Mouse (Mus musculus) spleen, adult 12 weeks (tissue): ENCODE results near the gene Olfr904.
"Not testable (repeated sequence)": the region's sequence is repeated elsewhere in the genome, so short reads cannot be mapped to it uniquely, and the experiment has no call there.

Experiments used
- DNase-seq: peaks from one replicate; pipeline ENCODE4 v3.0.0; 2022; ENCODE audit warnings: low spot score

Olfr904 gene

GRCm38 (mm10) chr9:38462844-38463243 is at the start of gene Olfr904:
Gene Olfr904 (plus strand): TSS chr9:38463144.
- DNase-seq: no peak

- DNase-seq: not testable (repeated sequence)
Observed at GRCm38 (mm10) chr9:38413502-38413901, 49.4 kb upstream of the Olfr904 start.

DNA sequence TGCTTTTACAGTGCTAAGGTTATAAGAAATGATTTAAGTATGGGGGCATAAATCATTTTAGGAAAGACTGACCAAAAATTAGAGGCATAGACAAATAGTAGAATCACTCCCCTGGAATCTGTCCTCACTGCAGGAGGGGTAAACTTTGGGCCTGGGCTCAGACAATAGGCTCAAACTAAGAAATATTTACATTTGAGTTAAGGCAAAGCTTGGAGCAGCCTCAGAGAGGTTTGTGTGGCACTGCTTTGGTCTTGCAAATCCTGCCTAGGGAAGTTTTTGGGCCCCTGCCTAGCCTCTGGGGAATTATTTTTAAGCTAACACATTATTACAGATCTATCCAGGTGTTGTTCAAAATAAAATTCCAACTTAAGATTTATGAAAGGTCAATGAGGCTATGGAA is 39.1 kb upstream of the Olfr904 start:
- DNase-seq: no peak

DNA sequence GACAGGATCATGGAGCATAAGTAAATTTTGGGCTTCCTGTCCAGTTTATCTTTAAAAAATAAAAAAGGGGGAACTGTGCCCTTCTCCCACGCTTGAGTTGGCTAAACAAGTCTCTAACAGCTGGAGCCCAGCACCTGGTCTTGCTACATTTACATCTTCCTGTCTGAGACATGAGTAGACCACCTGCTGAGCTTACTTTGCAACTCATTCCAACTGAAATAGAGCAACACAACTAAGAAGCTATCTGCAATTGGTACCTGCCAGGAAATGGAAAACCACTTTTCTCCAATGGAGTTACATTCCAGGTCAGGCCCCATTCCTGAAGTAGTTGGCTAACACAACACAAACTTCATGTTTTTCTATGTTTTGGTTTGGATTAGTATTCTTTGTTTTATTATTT is 35.9 kb upstream of the Olfr904 start:
- no peak for DNase-seq

DNA sequence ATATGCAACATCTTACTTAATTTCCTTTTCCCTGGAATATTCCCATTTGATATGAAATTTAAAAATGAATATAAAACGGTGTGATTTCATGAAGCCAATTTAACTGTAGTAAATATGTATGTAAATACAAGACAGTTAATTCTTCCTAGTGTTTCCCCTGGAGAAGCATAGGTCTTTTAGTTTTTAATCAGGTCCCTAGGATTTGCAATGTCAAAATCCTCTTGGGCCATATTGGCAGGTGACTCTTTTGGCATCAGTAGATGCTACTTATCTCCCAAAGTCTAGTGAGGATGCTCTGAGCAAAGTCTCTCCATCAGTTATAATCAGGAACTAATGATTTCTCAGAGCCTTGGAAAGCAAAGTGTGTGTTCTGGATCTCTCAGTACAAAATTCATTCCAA is 33.8 kb upstream of the Olfr904 start, which contains the start of gene Olfr901:
TSS of gene Olfr901 (plus strand) at position 301 of the 400 bp plus-strand sequence.
- DNase-seq: no peak

DNA sequence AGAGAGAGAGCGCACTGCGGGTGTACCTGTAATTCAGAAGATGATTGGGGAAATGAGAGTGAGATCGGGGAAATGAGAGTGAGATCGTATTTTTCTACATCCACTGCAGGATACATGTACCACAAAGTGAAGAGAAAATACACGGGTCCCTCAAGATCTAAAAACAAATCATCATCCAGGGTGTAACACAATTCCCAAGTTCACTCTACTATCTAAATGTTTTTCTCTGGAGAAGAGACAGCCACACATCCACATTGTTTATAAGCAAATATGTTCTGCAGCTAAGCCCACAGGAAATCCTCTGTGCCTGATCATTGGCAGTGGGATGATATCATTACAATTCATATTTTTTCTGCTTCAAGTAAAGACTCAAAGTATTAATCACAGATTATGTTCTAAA is 15.6 kb upstream of the Olfr904 start, which contains the start of gene Olfr902:
TSS of gene Olfr902 (plus strand) at position 301 of the 400 bp plus-strand sequence.
- no peak for DNase-seq

DNA sequence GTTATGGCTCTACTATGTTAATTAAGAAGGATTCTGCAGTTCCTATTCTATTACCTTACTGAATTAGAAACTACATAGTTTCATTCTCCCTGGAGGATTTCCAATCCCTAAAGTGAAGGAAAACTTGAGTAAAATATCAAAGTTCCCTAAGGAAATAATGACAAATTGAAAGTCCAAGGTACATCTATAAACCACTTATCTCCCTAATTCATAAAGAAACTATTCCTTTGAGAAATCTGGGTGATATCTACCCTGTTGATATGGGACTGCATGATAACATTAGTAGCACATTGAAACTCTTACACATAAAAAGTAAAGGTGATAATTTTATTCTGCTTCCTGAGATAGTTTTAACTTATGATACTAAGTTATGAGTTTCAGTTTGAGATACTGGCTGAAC is 7.9 kb downstream of the Olfr904 start, which contains the start of gene Olfr905:
TSS of gene Olfr905 (plus strand) at position 301 of the 400 bp plus-strand sequence.
- DNase-seq: no peak

DNA sequence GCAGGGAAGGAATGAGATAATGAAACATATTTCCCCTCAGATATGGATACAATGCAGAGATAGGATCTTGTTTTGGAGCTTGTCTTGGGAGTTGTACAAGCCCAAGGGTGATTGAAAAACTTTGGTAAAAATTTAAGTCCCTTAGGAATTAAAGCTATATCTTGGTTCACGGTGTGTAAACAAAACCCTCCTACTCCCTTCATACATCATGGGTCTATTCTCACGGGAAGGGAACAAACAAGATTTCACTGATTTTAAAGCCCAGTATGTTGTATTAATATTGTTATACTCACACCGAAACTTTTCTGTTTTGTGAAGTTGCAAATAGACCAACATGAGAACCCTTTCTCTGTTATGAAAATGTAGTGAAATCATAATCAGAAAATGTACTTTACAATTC is 23.8 kb downstream of the Olfr904 start, which contains the start of gene Olfr906:
TSS of gene Olfr906 (plus strand) at position 301 of the 400 bp plus-strand sequence.
- DNase-seq: no peak

GRCm38 (mm10) chr9:38495501-38495900 is 32.6 kb downstream of the Olfr904 start, which contains the start of gene Olfr907:
Gene Olfr907 (plus strand): TSS chr9:38495801.
- no peak for DNase-seq

DNA sequence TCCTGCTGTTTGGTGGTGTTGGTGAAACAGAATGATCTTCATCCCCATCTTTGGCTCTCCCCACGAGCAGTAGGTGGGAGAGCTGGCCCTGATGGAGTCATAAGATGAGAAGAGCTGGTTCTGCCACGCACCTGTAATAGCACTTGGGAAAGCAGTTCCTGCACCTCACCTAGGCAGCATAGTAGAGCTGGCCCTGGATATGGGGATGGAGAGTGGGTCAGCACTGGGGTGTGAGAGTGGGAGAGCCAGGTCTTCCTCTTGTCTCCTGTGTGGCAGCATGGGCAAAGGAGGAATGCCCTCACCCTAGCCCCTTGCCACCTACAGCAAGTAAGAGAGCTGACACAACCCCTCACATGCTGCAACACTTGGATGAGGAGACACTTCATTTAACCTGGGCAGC is 49.4 kb downstream of the Olfr904 start:
- no peak for DNase-seq
